Mouse (Mus musculus) brown adipose tissue, adult 24 weeks (tissue): ENCODE data around the gene Rpl27a. TPM values are rescaled to one million over a fixed set of nuclear protein-coding genes. Genes with fewer than 3 reads are reported as not detected.
A peak's percentile ranks its signal among the peaks of the same experiment; 100 is the strongest.

Experiments used
- H3K27ac ChIP-seq: fragments of 200-500 bp; replicated peaks from 2 replicates; pipeline ENCODE4 v1.5.1; 2012; ENCODE audit warnings: low read depth, mild to moderate bottlenecking, low read length
- H3K4me1 ChIP-seq: fragments of 200-500 bp; 2 replicates; pipeline ENCODE4 v1.6.1; 2012; ENCODE audit warnings: low read length, mixed read lengths; ENCODE audit not compliant: control insufficient read depth, insufficient read depth, insufficient read length
- H3K4me3 ChIP-seq: fragments of 200-500 bp; 2 replicates; pipeline ENCODE4 v1.5.1; 2012; ENCODE audit warnings: low read depth, mild to moderate bottlenecking, low read length, moderate library complexity; ENCODE audit not compliant: insufficient read depth
- polyA plus RNA-seq: library from polyadenylated mRNA; stranded (reverse); fragments of >200 nt; gene quantifications from 2 replicates; pipeline ENCODE4 v1.2.4, GENCODE M21; 2012; ENCODE audit not compliant: missing spikeins, insufficient read depth, insufficient read length

Gene Rpl27a
- polyA plus RNA-seq = 113 and 190 TPM in 2 replicates

- Histone ChIP-seq H3K4me3 (peak within 1 kb of the TSS; percentile 86), H3K27ac (peak within 1 kb of the TSS; percentile 95), H3K4me1 (peaks cover 4% of the 10 kb centered on the region; the same call in 1 of the 2 replicates)
These were observed at the start of gene Rpl27a for GRCm38 (mm10) chr7:109518838-109519696. Gene Rpl27a, plus strand, starts transcription at chr7:109519147.

GRCm38 (mm10) chr7:109470700-109471099, 48.2 kb upstream of the Rpl27a start:
- Histone ChIP-seq H3K27ac (no peak overlapping the region), H3K4me1 (peaks cover 3% of the 10 kb centered on the region; the same call in 1 of the 2 replicates), H3K4me3 (no peak overlapping the region)

GRCm38 (mm10) chr7:109477926-109478325, 41.0 kb upstream of the Rpl27a start:
- no peak overlapping the region for H3K27ac ChIP-seq
- no peaks in the 10 kb centered on the region for H3K4me1 ChIP-seq
- H3K4me3 ChIP-seq = no peak overlapping the region

GRCm38 (mm10) chr7:109480765-109481197, 38.2 kb upstream of the Rpl27a start:
- H3K4me1 ChIP-seq = no peaks in the 10 kb centered on the region
- H3K27ac ChIP-seq = no peak overlapping the region
- 0 out of 2 replicates have a peak overlapping the region, but pooled peaks have one; percentile 23 for H3K4me3 ChIP-seq

- H3K4me3 ChIP-seq = no peak overlapping the region
- no peak overlapping the region for H3K27ac ChIP-seq
- no peaks in the 10 kb centered on the region for H3K4me1 ChIP-seq
These were observed 34.7 kb upstream of the Rpl27a start for GRCm38 (mm10) chr7:109484221-109484620.

GRCm38 (mm10) chr7:109492616-109493318, 26.2 kb upstream of the Rpl27a start:
- Histone ChIP-seq H3K4me1 (peaks cover 8% of the 10 kb centered on the region; the same call in 1 of the 2 replicates), H3K4me3 (no peak overlapping the region), H3K27ac (no peak overlapping the region)

- H3K4me3 ChIP-seq = no peak overlapping the region
- H3K4me1 ChIP-seq = peaks cover 8% of the 10 kb centered on the region; the same call in 1 of the 2 replicates
- no peak overlapping the region for H3K27ac ChIP-seq
These were observed 25.3 kb upstream of the Rpl27a start for GRCm38 (mm10) chr7:109493319-109494316.

- peaks cover 8% of the 10 kb centered on the region; the same call in 1 of the 2 replicates for H3K4me1 ChIP-seq
- no peak overlapping the region for H3K27ac ChIP-seq
- no peak overlapping the region for H3K4me3 ChIP-seq
These were observed 21.4 kb upstream of the Rpl27a start for GRCm38 (mm10) chr7:109497507-109497906.

- H3K27ac ChIP-seq = no peak overlapping the region
These were observed 11.8 kb upstream of the Rpl27a start for GRCm38 (mm10) chr7:109507119-109507518.

GRCm38 (mm10) chr7:109507572-109507971, 11.4 kb upstream of the Rpl27a start:
- Histone ChIP-seq H3K27ac (no peak overlapping the region), H3K4me3 (no peak overlapping the region)

More at GRCm38 (mm10) chr7:109507119-109507518, 11.8 kb upstream of the Rpl27a start:
- Histone ChIP-seq H3K4me3 (no peak overlapping the region), H3K4me1 (no peaks in the 10 kb centered on the region)

GRCm38 (mm10) chr7:109508034-109508433, 10.9 kb upstream of the Rpl27a start, which contains the start of gene Trim66:
Gene Trim66, minus strand, starts transcription at chr7:109508134.
- Histone ChIP-seq H3K4me3 (no peak within 1 kb of the TSS), H3K4me1 (no peaks in the 10 kb centered on the region), H3K27ac (no peak within 1 kb of the TSS)

More at GRCm38 (mm10) chr7:109507572-109507971, 11.4 kb upstream of the Rpl27a start:
- no peaks in the 10 kb centered on the region for H3K4me1 ChIP-seq

- Histone ChIP-seq H3K4me3 (no peak overlapping the region), H3K27ac (no peak overlapping the region), H3K4me1 (no peaks in the 10 kb centered on the region)
These were observed 8.1 kb upstream of the Rpl27a start for GRCm38 (mm10) chr7:109510799-109511198.

GRCm38 (mm10) chr7:109511838-109512237, 7.1 kb upstream of the Rpl27a start:
- Histone ChIP-seq H3K4me1 (no peaks in the 10 kb centered on the region), H3K27ac (no peak overlapping the region), H3K4me3 (no peak overlapping the region)

GRCm38 (mm10) chr7:109516500-109516899, 2.4 kb upstream of the Rpl27a start:
- Histone ChIP-seq H3K4me1 (peaks cover 4% of the 10 kb centered on the region; the same call in 1 of the 2 replicates), H3K4me3 (no peak overlapping the region), H3K27ac (no peak overlapping the region)
